Mouse (Mus musculus): Measurements from ENCODE around the gene Cdk15. TPM values are rescaled to one million over a fixed set of nuclear protein-coding genes. Genes with fewer than 3 reads are reported as not detected.
A peak's percentile ranks its signal among the peaks of the same experiment; 100 is the strongest.

Cdk15 gene
- total RNA-seq, 2 experiments from 2014 or later: 0.42 to 0.53 TPM

DNA sequence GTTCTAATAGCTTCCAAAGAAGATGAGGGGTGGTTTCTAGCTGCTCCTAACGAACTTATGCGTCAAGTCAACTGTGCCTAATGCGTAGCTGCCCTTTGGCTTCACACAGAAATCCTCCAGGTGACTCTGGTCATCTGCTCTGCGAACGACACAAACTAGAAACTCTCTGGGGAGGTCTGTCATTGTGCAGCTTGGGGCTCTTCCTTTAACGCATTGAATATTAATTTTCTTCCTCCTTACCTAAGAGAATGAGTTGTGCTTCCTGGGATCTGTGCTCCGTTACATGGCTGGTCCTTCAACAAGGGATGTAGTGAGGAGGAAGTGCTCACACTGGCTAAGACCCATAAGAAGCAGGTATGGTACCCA is 112.6 kb downstream of the Cdk15 start:
- no peak for DNase-seq (ENCODE audit: low spot score in 2 of 2)

DNA sequence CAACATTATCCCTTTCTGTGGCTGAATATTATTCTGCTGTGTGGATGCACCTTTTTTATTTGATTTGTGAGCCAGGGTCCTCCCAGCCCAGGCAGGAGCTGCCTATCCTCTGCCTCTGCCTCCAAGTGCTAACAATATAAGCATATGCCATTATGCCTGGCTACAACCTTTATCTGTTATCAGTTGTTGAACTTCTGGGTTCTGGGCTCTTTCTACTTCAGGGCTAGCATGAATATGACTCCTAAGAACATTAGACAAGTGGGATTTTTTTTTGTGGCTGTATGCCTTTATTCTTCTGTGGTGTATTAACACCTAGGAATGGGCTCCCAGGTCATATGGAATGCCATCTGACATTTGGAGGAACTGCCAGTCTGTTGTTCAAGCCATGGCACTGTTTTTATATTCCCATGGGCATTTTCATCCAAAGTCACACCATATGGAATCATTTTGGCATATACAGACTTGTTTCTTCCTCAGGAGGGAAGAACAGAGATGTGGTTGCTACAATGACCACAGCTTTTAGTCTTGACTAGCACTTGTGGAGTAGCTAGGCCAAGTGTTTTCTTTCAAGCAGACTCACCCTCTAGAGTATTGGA is 113.7 kb downstream of the Cdk15 start:
- no peak for DNase-seq (ENCODE audit: low spot score in 2 of 2)

DNA sequence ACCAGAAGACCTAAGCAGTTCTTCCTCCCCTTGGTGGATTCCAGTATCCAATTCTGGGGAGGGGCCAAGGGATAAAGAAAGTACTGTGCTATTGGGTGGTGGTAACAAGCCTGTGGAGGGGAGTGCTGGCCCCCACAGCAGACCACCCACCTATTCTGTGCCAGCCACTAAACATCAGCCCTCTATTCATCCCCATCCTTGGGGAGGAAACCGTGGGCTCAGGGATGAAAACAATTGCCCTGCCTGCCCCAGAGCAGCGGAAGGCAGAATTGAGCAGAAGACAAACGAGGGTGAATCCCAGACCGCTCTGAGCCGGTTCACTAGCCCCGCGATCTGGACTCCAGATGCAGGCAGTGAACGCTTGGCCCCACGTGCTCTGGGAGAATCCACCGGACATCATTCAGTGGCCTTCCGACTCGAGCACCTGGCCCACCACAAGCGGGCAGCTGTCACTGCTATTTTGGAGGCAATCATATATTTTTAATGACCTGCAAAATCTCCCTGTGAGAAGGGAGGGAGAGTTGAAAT is 119.4 kb downstream of the Cdk15 start:
- DNase-seq (ENCODE audit: low spot score in 2 of 2): no peak

DNA sequence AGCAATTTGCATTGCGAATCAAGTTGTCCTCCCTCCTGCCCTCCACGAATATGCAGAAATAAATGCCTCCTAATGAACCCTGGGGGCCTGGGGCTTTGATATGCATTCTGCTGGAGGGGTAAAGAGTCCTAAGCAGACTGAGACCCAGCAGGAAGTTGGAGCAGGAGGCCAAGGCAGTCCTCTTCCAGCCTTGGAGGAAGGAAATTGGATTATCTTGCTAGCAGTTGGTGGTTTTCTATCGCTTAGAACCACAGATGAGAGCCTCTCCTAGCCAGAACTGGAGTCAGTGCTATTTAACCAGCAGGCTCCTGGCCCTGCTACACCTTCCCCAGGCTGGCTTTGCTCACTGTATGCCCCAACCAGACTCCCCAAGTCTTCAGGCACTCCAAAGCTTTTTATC is 119.9 kb downstream of the Cdk15 start:
- no peak for DNase-seq (ENCODE audit: low spot score in 2 of 2)

- no peak for DNase-seq (ENCODE audit: low spot score in 2 of 2)
These were observed 120.6 kb downstream of the Cdk15 start for GRCm38 (mm10) chr1:59377312-59377711.

DNA sequence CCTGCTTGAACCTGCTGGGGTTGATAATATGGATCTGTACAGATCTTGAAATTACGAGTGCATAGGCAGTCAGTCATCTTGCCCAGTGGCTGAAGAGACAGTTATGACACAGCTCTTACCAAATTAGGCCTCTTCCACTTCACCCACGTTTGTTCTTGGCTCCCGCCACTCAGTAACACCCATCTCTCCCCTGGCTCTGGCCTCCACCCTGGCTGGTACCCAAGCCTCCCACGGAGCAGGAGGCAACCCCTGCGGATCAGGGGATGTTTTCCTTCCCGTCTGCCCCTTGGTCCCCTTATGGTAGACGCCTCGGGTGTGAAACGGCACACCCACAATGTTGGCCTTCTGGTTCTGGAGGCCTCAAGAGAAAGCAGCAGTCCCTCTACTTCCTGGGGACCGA is 124.2 kb downstream of the Cdk15 start:
- peak; percentile 25 to 51 for DNase-seq (ENCODE audit: low spot score in 2 of 2)

DNA sequence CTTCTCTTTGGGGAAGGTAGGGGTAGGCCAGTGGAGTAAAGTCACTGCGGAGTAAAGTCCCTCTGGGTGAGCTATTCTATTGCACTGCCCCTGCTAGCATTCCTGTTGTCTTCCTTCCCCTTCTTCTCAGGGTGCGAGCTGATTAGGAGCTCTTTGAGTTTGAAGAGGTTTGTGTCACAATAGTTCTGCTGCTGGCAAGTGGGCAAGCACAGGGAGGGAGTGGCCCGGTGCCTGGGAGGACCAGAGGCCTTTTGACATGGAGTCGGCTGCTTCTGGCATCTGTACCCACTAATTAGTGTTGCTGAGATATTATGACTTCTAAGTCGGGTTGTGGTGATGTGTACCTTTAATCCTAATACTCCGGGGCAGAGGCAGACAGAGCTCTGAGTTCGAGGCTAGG is 124.8 kb downstream of the Cdk15 start:
- no peak for DNase-seq (ENCODE audit: low spot score in 2 of 2)

GRCm38 (mm10) chr1:59382516-59382915 is 125.8 kb downstream of the Cdk15 start:
- no peak for DNase-seq (ENCODE audit: low spot score in 2 of 2)

GRCm38 (mm10) chr1:59383049-59383610 is 126.4 kb downstream of the Cdk15 start:
- DNase-seq (ENCODE audit: low spot score in 2 of 2): peak in 1 of 2 experiments; percentile 7

DNA sequence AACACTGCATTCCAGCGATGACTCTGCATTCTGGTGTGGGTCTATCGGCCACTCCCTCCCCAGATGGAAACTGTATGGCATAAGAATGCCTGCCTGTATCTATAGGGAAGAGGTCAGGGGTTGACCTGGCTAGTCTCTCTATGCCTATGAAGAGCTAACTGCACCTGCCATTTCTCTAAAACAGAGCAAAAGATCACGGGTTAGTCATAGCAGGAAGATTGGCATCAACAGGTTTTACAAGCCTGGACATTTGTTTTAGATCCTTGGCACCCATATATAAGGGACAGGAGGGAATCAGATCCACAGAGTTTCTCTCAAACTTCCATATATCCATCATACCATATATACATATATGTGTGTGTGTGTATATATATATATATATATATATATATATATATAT is 127.7 kb downstream of the Cdk15 start:
- DNase-seq (ENCODE audit: low spot score in 2 of 2): no peak

- DNase-seq (ENCODE audit: low spot score in 2 of 2): no peak
These were observed 128.9 kb downstream of the Cdk15 start for GRCm38 (mm10) chr1:59385641-59386040.

DNA sequence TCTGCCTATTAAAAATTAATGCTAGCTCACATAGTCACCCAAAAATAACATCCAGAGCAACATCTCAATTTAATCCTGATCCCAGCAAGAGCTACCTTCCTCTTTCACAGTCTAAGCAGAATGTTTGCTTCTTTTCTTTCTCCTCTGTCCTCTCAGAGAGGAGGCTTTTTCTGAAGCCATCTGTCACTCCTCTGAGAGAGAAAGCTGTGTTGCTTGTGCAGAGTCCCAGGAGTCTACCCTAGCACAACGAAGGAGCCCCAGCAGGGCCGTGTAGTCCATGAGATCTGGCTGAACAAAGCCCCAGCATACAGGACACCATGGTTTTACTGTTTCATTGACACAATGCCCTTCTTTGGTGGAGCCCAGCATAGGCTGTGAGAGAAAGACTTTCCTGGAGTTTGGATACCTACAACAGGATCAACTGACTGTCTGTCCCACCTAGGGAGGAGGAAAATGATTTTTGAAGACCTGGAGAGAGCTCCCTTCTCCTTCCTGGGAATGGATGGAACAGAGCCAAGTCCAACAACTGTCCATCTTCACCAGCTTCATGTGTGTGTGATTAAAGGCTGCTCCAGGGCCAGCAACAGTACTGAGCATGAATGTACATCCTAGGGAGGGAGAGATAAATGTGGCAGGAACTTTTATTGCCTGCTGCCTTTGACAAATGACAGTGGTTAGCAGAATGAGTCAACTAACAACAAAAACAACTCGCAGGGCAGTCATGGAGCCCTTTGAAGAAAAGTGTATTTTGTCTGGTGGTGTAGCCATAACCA is 131.0 kb downstream of the Cdk15 start:
- DNase-seq (ENCODE audit: low spot score in 2 of 2): peak; percentile 11 to 34

DNA sequence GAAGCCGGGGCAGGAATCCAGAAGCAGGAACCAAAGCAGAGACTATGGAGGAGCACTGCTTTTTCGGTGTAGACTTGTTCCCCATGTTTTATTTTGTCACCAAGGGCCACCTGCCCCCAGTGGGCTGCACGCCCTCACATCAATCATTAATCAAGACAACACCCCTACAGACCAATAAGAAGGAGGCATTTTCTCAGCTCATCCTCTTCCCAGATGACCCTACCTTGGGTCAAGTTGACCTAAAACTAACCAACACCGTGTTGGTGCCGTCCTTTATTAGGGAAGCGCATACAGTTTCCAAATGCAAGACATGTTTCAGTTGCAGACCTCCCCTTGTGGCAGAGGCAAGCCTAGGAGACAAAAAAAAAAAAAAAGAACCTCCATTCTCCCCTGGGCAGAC is 132.5 kb downstream of the Cdk15 start:
- DNase-seq (ENCODE audit: low spot score in 2 of 2): no peak

- no peak for DNase-seq (ENCODE audit: low spot score in 2 of 2)
These were observed 135.0 kb downstream of the Cdk15 start for GRCm38 (mm10) chr1:59391736-59392135.

DNA sequence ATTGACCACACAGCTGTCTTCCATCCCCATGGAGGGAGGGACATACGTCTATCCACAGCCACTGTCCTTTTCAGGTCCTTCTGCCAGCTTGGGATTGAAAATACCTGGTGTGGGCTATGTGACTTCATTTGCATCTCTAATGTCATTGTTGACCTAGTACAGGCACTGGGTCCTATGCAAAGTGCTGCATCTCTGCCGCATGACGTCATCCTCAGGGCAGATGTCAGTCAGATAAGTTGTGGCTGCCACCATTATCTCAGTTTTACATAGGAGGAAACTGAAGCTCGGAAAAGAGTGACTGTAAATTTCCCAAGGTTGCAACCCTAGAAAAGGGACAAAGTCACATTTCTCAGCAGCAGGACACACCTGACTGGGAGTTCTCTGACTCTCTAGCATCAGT is 137.4 kb downstream of the Cdk15 start:
- no peak for DNase-seq (ENCODE audit: low spot score in 2 of 2)

- DNase-seq (ENCODE audit: low spot score in 2 of 2): no peak
These were observed 137.9 kb downstream of the Cdk15 start for GRCm38 (mm10) chr1:59394616-59395015.

DNA sequence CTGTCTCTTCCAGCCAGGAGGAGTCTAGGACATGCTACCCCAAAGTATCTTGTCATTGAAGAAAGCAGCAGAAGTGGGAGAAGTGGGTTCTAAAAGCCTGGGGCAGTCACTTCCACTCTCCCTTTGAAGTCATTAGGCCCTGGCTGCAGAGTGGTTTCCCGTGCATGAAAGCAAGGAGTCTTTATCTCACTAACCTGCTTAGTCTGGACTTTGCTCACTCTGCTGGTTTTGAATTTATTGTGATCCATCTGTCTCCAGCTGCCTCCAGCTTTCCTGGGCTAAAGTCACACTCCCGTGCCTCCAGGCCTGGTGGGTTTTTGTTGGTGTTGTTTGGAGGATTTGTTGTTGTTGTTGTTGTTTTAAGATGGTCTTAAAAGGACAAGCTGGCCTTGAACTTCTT is 139.3 kb downstream of the Cdk15 start:
- DNase-seq (ENCODE audit: low spot score in 2 of 2): no peak

- no peak for DNase-seq (ENCODE audit: low spot score in 2 of 2)
These were observed 143.0 kb downstream of the Cdk15 start for GRCm38 (mm10) chr1:59399554-59400325.

DNA sequence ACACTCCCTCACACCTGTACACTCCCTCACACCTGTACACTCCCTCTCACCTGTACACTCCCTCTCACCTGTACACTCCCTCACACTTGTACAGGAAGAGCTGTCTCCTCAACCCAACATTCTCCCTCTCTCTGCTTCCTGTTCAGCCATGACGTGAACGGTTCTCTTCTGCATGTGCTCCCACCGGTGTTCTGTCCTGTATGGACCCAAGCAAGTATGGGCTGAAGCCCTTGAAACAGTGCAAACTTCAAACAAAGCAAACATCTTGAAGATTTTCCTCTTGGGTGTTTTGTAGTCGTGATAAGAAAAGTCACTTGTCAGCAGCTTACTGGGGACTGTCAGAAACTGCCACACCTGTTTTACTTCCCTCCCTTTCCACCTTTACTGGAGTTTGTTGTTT is 144.5 kb downstream of the Cdk15 start:
- no peak for DNase-seq (ENCODE audit: low spot score in 2 of 2)
